In genomic region chr4:139587370-139587769, GRCm38 (mm10) we compare ENCODE assay signal across 13 mouse cellular contexts. TPM values are rescaled to one million over a fixed set of nuclear protein-coding genes. Genes with fewer than 3 reads are reported as not detected.
DNase-seq lines count a peak whose midpoint lies in the region; ATAC-seq and TF ChIP-seq lines count a peak whose summit lies in the region.
"Had no signal": no experiment of that assay in that cellular context is flagged by ENCODE, and none has a peak within 500 bp of the region (broad histone marks: within the 10 kb centered on the region; RNA-seq: fewer than 3 reads in every experiment).

No protein-coding gene starts in this region.

- no peaks in the 10 kb centered on the region for H3K9me3 ChIP-seq in heart, embryonic 10.5 days
- H3K9me3 ChIP-seq in heart, embryonic 12.5 days (replicated peaks), result no peaks in the 10 kb centered on the region

- H3K4me1 ChIP-seq in heart, embryonic 10.5 days, result peaks cover 79% of the 10 kb centered on the region
- peaks cover 72% of the 10 kb centered on the region for H3K4me1 ChIP-seq in heart, embryonic 12.5 days (replicated peaks)

- H3K79me3 ChIP-seq in C2C12 (ENCODE audit: low read depth), result peaks cover 78% of the 10 kb centered on the region

- intact Hi-C loops in left cerebral cortex, postnatal 25 days (cut with DNase I), result no loop called here

- WGBS in heart, embryonic 10.5 days, result 67% methylated on average over 4 of the region's 4 CpGs
- WGBS in heart, embryonic 12.5 days, result 71% methylated on average over 4 of the region's 4 CpGs

- no peaks in the 10 kb centered on the region for H3K27me3 ChIP-seq in heart, embryonic 10.5 days (ENCODE audit: insufficient read depth, poor library complexity, severe bottlenecking)
- H3K27me3 ChIP-seq in heart, embryonic 12.5 days (replicated peaks), result no peaks in the 10 kb centered on the region
- no peaks in the 10 kb centered on the region for H3K27me3 ChIP-seq in C2C12 (ENCODE audit: control insufficient read depth, insufficient read depth, insufficient read length)

- no peak for DNase-seq in heart, embryonic 10.5 days (ENCODE audit: low spot score)
- DNase-seq in adrenal gland, postnatal 36 days, result peak; percentile 70 to 71
- DNase-seq in kidney, postnatal 14 days, result peak; percentile 62
- no peak for DNase-seq in left cerebral cortex, postnatal 25 days (ENCODE audit: low spot score in 2 of 2)
- no peak for DNase-seq in left cerebral cortex, adult 9 months (ENCODE audit: low spot score in 2 of 2)
- DNase-seq: gastrocnemius, postnatal 25 days; right cerebral cortex, postnatal 4 days had no signal

- H3K9ac ChIP-seq in heart, embryonic 12.5 days, result no peak overlapping the region
- H3K9ac ChIP-seq: liver, embryonic 14.5 days had no signal

- peak overlapping the region; percentile 50 for H3ac ChIP-seq in C2C12 (ENCODE audit: control insufficient read depth, insufficient read length, low read depth)

- H3K4me3 ChIP-seq in heart, embryonic 10.5 days, result no peak overlapping the region
- no peak overlapping the region for H3K4me3 ChIP-seq in heart, embryonic 12.5 days
- H3K4me3 ChIP-seq in C2C12 (ENCODE audit: insufficient read depth, poor library complexity, severe bottlenecking), result no peak overlapping the region

- ATAC-seq in heart, embryonic 12.5 days (ENCODE audit: insufficient number of reproducible peaks, low FRiP score), result no peak
- no peak for ATAC-seq in granulocyte monocyte progenitor cell, adult 5-6 weeks (replicated peaks; ENCODE audit: poor library complexity, severe bottlenecking)

- no peak for TF ChIP-seq CTCF in C2C12 (IDR thresholded peaks at IDR 0.05; ENCODE audit: control insufficient read depth, insufficient read depth, insufficient read length)

- H3K4me2 ChIP-seq in heart, embryonic 12.5 days, result no peak overlapping the region

- peaks cover 96% of the 10 kb centered on the region for H3K79me2 ChIP-seq in C2C12 (ENCODE audit: control insufficient read depth, insufficient read depth)

- H3K27ac ChIP-seq in heart, embryonic 10.5 days, result peak overlapping the region; percentile 74
- no peak overlapping the region for H3K27ac ChIP-seq in heart, embryonic 12.5 days (ENCODE audit: poor library complexity, severe bottlenecking)
- H3K27ac ChIP-seq: liver, embryonic 14.5 days had no signal

- H3K36me3 ChIP-seq in heart, embryonic 10.5 days, result no peaks in the 10 kb centered on the region
- H3K36me3 ChIP-seq in heart, embryonic 12.5 days, result no peaks in the 10 kb centered on the region
- H3K36me3 ChIP-seq in C2C12 (ENCODE audit: control insufficient read depth, insufficient read depth), result no peaks in the 10 kb centered on the region

TF ChIP-seq in C2C12, 6 proteins besides CTCF, POLR2A, EP300 and RAD21:
- TF ChIP-seq CEBPB (IDR thresholded peaks at IDR 0.05; ENCODE audit: low read depth), result no peak
- no peak for TF ChIP-seq USF1 (IDR thresholded peaks at IDR 0.05; ENCODE audit: low read depth)
- TF ChIP-seq FOSL1 (IDR thresholded peaks at IDR 0.05; ENCODE audit: insufficient read depth, low read length, poor library complexity, severe bottlenecking), result no peak
- no peak for TF ChIP-seq MYOD1 (IDR thresholded peaks at IDR 0.05; ENCODE audit: control insufficient read depth, insufficient read length, low read depth)
- no peak for TF ChIP-seq MAX (IDR thresholded peaks at IDR 0.05)
- TF ChIP-seq MYOG (IDR thresholded peaks at IDR 0.05; ENCODE audit: control insufficient read depth, extremely low read depth, insufficient read length), result no peak

RNA-seq across cellular contexts. Expression of gene Gm21969, which starts 15.6 kb away (rescaled TPM):
- polyA plus RNA-seq in heart, embryonic 10.5 days (2016; fragmentation: Nextera tagmentation; extraction: Ambion mirVana), result not detected in 2 replicates
- not detected in 2 replicates for polyA plus RNA-seq in heart, embryonic 12.5 days (2016; fragmentation: Nextera tagmentation; extraction: Ambion mirVana)
- polyA plus RNA-seq in C2C12 (2012; fragmentation: generic; extraction: Trizol), result 0.01 TPM
- total RNA-seq in adrenal gland, postnatal 36 days (2021), result not detected
- not detected in 2 replicates for total RNA-seq in granulocyte monocyte progenitor cell, adult 5-6 weeks (2014; fragmentation: Nextera tagmentation)
- total RNA-seq in granulocyte monocyte progenitor cell, adult 5-6 weeks (2017), result not detected in 2 replicates
- not detected for total RNA-seq in left cerebral cortex, postnatal 25 days (2021)
- polyA plus RNA-seq: brain, embryonic 14.5 days; intestine, postnatal 0 days; liver, embryonic 14.5 days had no signal

RNA-seq across cellular contexts. Expression of gene Aldh4a1, which starts 35.3 kb away (rescaled TPM):
- polyA plus RNA-seq in heart, embryonic 10.5 days (2016; fragmentation: Nextera tagmentation; extraction: Ambion mirVana), result 28.0 and 28.3 TPM in 2 replicates
- polyA plus RNA-seq in heart, embryonic 12.5 days (2016; fragmentation: Nextera tagmentation; extraction: Ambion mirVana), result 22.7 and 23.2 TPM in 2 replicates
- polyA plus RNA-seq in C2C12 (2012; fragmentation: generic; extraction: Trizol), result 6.7 TPM
- 100 to 1,000 TPM in 1 of 2 experiments, 10 to 100 TPM in 1; 57.8 to 136 TPM for total RNA-seq in adrenal gland, postnatal 36 days (2021)
- 29.7 and 30.9 TPM in 2 replicates for total RNA-seq in granulocyte monocyte progenitor cell, adult 5-6 weeks (2014; fragmentation: Nextera tagmentation)
- 18.9 and 20.1 TPM in 2 replicates for total RNA-seq in granulocyte monocyte progenitor cell, adult 5-6 weeks (2017)
- 10 to 100 TPM; 15.9 to 17.3 TPM for total RNA-seq in left cerebral cortex, postnatal 25 days (2021)

RNA-seq across cellular contexts. Expression of gene Iffo2, which starts 57.0 kb away (rescaled TPM):
- polyA plus RNA-seq in heart, embryonic 10.5 days (2016; fragmentation: Nextera tagmentation; extraction: Ambion mirVana), result 3.4 and 4.8 TPM in 2 replicates
- polyA plus RNA-seq in heart, embryonic 12.5 days (2016; fragmentation: Nextera tagmentation; extraction: Ambion mirVana), result 4.8 and 4.9 TPM in 2 replicates
- polyA plus RNA-seq in C2C12 (2012; fragmentation: generic; extraction: Trizol), result 20.0 TPM
- 10 to 100 TPM; 11.3 to 11.4 TPM for total RNA-seq in adrenal gland, postnatal 36 days (2021)
- 0.92 and 2.4 TPM in 2 replicates for total RNA-seq in granulocyte monocyte progenitor cell, adult 5-6 weeks (2014; fragmentation: Nextera tagmentation)
- 0.26 and 1.2 TPM in 2 replicates for total RNA-seq in granulocyte monocyte progenitor cell, adult 5-6 weeks (2017)
- 10 to 100 TPM; 15.9 to 17.2 TPM for total RNA-seq in left cerebral cortex, postnatal 25 days (2021)

Comparison
In these comparisons a context has a peak if more than half of its experiments do, and no peak if none do; other contexts are left out.
1. DNase-seq: peak in adrenal gland, postnatal 36 days (2 of 2) and kidney, postnatal 14 days (single experiment); none in heart, embryonic 10.5 days (single experiment), left cerebral cortex, postnatal 25 days (0 of 2) and left cerebral cortex, adult 9 months (0 of 2).